Mouse (Mus musculus): ENCODE results near the gene Slc46a3.
"Not testable (repeated sequence)": the region's sequence is repeated elsewhere in the genome, so short reads cannot be mapped to it uniquely, and the experiment has no call there.

Gene Slc46a3

DNA sequence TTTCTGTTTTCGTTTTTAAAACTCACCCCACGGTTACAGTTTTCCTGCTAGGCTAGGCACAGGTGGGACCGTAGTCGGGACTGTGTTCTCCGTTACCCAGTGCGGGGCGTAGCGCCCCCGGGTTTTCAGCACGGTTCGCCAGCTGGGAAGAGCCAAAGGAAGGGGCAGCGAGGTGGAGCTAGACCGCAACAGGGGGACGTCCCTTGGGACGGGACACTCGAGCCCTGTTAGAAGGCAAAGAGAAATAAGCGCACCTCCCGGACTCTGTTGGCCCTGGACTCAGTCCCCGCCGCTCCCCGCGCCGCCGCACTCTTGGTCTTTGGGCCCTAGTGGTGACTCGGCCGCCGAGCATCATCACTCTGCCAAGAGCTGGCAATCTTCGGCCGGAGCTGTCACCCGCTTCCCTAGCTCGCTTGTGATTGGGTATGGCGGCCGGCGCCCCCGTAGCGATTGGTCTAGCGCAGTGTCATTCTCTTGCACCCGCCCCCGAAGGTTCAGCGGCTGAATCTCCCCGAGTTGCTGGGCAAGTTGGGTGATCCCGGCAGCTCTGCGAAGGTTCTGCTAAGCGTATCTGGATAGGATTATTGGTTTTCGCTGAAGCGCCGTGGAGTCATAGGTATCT lies at the start of gene Slc46a3:
Slc46a3 (minus strand) TSS at position 361 of the 622 bp plus-strand sequence.
- peak; percentile 93 for DNase-seq (ENCODE audit: low read depth)

DNA sequence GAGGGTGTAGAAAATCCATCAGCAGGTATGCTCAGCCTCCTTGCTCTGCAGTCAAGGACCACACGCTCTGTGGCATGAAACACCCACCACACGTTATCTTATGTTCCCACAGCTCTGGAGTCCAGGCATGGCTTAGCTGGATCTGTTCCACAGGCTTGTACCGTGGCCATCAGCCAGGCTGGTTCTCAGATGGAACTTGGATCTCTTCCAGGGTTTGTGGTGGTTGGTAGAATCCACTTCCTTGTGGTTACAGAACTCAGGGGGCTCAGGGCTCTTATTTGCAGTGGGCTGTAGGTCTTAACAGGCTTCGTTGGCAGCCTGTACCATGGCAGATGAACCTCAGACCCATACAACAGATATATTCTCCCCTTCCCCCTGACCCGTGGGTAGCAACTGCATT lies 44.6 kb upstream of the Slc46a3 start:
- peak; percentile 42 for DNase-seq (ENCODE audit: low read depth)

DNA sequence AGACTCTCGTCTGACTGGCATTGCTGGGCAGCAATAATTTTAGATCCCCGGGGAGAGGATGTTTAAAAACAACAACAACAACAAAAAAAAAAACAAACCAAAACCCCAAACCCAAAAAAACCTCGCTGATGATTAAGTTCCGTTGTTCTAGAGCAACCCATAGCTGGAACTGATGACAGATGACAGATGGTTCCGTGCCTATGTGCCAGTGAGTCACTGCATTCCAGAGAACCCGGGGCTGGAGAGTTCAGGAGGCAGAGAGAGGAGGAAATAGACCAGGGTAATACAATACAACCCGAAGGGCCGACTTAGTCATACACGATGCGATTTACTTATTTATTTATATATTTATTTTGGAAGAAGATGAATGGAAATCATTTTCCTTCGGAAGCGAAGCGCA lies 40.5 kb upstream of the Slc46a3 start:
- peak; percentile 14 for DNase-seq (ENCODE audit: low read depth)

DNA sequence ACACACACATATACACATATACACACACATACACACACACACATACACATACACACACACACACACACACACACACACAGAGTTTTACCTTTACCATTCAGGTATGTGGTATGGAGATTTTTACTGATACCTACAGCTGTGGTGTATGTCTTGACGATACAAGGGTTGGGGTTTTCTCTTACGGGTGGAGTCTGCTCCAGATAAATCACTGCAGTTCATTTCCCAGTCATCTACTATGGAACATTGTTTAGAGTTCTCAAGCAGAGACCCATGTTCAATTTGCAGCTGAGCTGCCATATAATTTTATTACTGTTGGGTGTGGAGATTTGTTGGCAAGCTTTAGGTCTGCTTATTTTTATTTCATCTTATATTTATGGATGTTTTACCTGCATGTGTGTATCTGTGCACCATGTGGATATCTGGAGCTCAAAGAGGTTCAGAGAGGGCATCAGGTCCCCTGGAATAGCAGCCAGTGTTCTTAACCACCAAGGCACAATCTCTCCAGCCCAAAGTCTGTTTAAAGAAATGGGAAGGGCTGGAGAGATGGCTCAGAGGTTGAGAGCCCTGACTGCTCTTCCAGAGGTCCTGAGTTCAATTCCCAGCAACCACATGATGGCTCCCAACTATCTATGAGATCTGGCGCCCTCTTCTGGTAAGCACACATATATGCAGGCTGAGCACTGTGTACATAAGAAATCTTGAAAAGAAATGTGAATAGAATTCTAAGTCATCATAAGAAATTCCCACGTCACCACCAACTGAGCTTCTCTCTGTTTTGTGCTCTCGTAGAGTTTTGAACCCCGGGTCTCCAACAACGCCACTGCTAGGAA lies 34.3 kb upstream of the Slc46a3 start:
- DNase-seq (ENCODE audit: low read depth), result no peak

DNA sequence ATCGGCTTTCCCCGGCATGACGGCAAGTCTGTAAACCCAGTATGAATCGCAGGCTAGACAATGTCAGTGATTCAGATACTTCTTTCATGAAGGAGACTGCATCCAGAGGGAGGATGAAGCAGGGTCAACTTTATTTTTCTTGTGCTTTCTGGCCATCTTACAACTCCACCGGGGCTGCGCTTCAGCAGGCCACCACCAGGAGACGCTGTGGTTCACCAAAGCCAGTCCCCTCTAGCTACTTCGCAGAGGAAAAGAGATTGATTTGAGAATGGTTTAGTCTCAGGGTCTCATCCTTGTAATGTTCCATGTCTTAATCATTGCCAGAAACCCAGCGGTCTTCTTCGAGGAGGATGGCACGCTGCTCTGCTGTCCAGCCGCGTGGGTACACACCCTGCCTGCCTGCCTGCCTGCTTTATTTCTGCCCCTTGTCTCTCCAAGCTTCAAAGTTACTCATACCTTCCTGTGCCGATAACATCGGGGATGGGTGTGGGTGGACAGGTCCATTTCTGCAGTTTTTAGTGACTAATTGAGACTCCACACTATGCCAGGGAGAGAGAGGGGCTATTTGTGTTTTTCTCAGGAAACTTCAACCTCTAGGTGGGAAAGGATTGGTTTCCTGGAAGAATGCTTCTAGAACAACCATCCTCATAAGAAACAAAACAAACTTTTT lies 31.5 kb upstream of the Slc46a3 start:
- no peak for DNase-seq (ENCODE audit: low read depth)

DNA sequence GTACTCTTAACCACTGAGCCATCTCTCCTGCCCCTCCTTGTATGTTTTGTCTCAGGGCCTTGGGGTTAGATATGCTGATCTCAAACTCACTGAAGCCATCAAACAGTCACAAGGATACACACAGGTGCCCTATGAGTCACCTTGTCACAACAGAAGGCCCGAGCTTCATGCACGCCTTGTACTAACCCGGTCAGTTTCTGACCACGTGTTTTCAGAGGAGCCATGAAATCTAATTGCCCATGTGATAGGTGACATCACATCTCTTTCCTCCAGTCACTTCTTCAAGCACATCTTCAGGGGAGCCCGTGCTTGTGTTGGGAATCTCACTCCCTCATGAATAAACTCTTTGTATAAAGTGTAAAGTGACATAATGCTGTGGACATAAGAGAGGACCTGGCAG lies 30.0 kb upstream of the Slc46a3 start:
- no peak for DNase-seq (ENCODE audit: low read depth)

DNA sequence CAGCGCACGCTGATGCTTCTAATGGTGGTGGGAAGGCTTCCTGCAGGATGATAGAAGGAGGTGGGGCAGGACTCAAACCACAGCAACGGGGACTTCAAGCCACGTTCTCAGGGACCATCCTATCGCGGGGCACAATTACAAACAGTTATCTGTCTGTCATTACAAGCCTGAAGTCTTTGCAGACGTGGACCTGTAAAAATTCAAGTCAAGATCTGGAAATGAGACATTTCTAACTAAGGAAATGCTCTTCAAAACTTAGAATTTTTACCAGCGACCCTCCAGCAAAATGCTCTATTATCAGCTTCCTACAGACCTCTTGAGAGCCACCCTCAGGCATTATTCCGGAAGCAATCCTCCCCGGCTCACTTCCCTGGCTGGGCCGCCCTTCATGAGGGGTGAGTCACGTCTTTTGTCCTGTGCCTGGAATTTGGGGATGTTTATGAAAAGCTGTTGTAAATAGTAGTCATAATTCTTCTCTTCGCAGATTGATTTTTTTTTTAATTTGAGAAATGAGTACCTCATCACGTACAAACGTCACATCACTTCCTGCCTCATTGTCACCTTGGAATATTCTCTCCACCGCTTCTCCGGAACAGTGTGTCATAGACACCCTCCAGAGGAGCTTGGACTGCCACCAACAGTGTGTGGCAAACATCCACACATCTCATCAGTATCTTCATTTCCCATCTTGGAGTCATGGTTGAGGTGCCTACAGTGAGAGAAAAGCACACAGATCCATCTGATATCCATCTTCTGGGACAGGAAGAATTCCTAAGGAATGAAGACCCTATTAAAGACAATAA lies 23.6 kb upstream of the Slc46a3 start:
- DNase-seq (ENCODE audit: low read depth), result no peak

DNA sequence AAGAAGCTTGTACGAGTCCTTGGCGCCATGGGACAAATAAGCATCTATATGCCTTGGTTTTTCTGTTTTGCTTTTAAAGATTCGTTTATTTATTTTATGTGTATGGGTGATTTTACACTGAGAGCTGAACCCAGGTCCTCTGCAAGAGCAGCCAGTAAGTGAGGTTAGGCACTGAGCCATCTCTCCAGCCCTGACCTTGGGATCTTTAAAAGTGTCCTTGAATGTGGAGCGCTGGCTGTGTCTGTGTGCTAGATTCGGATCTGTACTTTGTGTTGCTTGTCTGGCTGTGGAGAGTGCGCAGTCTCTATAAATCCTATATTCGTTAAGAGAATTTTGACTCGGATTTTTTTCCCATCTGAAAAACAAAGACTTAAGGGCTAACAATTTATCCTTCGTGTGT lies 21.6 kb upstream of the Slc46a3 start:
- DNase-seq (ENCODE audit: low read depth), result no peak

DNA sequence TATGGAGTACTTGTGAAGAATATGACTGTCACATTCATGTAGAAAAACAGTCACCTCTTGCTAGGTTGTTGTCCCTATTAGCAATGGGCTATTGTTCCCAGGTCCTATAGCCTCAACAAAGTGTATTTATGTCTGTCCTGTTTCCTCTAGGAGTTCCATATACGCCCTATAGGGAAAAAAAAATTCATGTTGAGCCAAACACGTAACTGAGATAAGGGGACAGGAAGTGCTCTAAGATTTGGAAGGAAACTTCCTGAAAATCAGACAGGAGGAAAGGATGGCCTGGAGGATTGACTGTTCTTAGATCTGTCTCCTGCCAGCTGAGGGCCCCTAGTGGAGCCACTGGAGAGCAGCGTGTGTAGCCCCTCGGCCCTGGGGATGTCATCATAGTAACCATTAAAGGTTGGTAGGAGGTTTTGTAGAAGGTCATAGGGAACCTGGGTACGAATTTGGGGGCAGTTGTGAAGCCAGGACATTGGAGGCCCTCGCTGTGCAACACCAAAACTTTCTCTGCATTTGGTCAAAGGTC lies 20.5 kb upstream of the Slc46a3 start:
- no peak for DNase-seq (ENCODE audit: low read depth)

DNA sequence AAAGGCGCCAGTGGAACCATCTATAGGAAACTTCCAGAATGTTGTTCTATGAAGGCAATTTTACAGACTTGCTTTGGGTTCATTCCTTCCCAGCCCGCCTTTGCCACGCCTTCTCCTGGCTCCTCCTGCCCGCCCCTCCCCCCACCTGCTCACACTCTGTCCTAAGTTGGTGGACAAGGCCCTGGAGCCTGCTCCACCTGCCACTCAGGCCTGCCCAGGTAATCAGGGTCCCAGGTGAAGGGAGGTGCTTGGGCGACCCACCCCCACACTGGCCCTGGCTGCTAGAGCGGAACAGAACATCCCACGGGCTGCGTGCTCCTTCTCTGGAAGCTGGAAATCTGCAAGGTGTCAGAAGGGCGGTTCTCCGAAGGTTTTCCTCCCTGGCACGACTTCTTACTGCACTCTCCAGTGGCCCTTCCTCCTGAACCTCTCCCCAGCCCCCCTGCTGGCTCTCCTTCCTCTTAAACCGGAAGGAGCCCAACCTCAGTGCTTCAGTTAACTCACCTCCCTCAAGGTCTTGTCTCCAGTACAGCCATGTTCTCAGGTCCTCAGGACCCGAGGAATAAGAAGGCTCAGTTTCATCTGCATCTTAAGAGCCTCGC lies 18.7 kb upstream of the Slc46a3 start:
- no peak for DNase-seq (ENCODE audit: low read depth)

DNA sequence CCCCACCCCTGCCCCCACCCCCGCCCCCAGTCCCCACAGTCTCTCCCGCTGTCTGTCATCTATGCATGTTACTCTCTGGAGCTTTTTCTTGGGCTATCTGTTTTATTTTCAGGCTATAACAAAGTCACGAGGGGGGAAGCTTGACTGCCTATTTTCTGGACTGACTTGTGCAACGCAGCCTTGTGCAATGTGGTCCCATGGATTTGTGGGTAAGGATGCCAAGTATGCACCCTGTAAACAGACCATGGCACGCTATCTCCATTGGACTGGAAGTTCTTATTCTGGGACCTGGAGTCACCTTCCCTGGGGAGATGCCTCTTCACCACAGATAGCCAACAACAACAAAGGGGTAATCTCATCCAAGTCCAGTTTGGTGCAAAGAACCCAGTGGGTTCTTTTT lies 17.1 kb upstream of the Slc46a3 start:
- DNase-seq (ENCODE audit: low read depth), result peak; percentile 64

DNA sequence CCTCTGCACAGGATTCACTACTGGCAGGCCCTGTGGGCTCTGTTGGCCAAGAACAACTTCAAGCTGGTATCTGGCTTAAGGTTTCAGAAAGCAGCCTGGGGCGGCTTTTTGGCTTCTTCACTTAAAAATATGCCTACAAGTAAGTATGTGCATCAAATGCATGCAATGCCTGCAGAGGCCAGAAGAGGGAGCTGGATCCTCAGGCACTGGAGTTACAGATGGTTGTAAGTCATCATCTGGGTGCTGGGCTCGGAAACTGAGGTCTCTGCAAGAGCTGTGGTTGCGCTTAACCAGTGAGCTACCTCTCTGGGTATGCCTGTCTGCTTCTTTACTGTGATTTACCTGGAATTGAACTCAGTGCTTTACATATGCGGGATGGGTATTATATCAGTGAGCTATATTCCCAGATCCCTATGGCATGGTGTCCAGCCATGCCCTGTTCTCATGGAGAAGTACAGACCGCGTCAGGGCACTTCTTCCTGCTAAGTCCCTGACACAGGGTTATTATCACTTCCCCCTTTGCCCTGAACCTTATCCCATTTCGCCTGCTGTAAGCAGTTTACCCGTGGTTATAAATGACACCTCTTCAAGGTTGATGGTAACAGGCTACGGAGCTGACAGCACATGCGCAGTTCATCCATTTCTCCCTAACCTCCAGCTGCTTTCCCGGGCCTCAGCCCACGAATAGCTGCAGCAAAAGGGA lies 16.3 kb upstream of the Slc46a3 start:
- peak; percentile 28 for DNase-seq (ENCODE audit: low read depth)

DNA sequence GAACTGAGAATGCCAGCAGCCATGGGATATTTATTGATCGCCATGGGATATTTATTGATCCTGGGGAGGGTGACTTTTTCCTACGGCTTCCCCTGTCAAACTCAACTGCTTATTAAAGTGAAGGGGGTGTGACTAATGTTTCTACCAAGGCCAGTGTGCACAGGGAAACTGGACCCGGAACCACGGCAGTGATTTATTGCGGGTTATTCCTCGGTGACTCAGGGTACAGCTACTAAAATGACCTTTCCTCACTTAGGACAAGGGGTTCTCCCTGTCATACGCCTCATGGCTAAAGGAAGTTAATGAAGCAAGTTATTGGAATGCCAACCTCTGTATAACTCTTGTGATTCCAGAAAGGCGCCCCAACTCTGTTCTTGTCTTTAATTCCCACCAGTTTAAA lies 13.2 kb upstream of the Slc46a3 start:
- DNase-seq (ENCODE audit: low read depth), result no peak

DNA sequence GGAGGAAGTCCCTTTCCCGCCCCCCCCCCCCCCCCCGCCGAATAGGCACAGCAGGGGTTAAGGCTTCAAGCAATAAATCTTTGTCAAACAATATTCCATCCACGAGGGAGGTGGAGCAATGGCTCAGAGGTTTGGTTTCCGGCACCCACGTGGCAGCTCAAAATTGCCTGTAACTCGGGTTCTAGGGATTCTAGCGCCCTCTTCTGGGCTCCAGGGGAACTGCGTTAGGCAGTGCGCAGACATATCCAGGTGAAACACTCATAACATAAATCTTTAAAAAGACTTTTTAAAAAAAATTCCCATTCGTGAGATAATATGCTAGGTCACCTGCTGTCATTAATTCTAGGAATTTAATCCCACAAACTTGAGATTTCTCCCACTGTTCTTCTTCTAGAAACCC lies 12.5 kb upstream of the Slc46a3 start:
- no peak for DNase-seq (ENCODE audit: low read depth)

DNA sequence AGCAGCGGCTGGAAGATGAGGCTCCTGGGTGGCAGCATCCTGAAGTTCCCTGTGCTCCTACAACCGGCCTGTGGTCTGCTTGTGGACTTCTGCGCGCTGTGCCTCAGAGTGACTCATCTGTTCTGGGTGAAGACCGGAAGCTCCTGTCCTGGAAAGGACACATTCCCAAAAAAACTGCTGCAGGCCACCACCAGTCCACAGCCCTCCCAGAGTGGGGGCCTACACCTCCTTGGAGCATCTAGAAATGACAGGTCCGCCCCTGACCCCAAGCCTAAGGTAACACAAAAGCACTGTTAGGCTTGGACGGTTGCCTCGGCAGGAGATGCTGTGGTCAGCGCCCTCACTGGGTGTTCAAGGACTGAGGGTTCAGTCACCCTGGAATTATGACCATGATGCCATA lies 8.6 kb upstream of the Slc46a3 start:
- no peak for DNase-seq (ENCODE audit: low read depth)

DNA sequence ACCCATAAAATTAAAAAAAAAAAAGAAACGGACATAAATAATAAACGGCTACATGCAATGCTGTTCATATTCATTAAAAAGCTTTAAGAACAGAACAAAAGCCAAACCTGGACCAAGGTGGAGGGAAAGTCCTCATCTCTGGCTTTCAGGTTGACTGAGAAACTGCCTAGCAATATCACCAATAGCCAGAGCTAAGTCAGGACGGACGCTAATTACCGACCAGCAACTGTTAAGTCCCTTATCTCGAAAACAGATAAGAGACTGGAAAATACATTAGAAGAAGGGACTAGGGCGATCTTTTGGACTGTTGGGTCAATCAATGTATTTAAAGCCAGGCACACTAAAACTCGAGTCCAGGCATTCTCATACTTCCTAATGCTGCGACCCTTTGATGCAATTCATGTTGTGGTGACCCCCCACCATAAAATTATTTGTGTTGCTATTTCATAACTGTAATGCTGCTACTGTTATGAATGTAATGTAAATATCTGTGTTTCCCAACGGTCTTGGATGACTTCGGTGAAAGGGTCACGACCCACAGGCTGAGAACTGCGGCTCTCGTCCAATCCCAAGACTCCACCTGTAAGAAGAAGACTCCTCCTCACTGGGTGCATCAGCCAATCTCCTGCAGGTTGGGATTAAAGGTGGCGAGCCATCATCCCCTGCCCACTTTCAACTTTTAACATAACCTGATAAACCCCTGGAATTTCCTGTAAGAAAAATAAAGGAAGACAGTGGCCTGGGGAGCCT lies 7.6 kb upstream of the Slc46a3 start:
- no peak for DNase-seq (ENCODE audit: low read depth)

DNA sequence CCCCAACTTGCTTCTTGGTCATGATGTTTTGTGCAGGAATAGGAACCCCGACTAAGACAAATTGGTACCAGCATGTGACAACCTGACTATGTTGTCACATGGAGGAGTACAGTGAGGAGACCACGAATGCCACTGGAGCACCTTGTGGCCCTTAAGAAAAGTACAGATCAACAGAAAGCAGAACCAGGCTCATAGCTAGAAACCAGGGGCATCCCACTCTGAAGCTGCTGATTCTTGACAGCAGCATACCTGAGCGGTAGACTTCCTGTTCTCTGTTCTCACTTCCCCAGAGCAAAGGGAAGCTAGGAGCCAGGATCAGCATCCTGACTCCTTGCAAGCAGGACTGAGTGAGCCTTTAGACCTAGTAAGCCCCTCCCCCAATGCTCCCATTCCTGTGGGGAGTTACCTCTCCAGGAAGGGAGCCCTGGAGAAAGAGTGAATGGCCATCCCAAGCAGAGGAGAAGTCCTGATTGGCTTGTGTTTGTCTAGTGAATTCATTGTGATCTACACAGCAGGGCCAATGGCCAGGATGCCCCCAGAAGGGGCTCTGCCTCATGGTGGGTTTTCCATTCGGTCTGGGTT lies 4.4 kb upstream of the Slc46a3 start:
- no peak for DNase-seq (ENCODE audit: low read depth)

DNA sequence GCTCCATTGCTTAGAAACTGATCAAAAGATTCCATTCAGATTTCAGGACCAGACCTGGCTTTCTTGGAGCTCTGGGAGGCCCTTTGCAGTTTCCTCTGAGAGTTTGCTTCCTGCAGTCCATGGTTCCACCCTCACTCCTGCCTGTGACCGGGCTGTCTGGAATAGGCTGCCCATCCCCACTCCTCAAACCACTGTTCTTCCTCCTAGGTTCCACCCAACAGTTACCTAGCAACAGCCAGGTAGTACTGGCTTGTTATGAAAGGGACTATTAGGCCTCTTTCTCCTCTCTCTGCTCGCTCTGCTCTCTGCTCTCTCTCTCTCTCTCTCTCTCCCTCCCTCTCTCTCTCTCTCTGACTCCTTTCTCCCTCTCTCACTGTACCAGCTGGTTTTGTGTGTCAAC lies 3.6 kb upstream of the Slc46a3 start:
- DNase-seq (ENCODE audit: low read depth), result no peak

DNA sequence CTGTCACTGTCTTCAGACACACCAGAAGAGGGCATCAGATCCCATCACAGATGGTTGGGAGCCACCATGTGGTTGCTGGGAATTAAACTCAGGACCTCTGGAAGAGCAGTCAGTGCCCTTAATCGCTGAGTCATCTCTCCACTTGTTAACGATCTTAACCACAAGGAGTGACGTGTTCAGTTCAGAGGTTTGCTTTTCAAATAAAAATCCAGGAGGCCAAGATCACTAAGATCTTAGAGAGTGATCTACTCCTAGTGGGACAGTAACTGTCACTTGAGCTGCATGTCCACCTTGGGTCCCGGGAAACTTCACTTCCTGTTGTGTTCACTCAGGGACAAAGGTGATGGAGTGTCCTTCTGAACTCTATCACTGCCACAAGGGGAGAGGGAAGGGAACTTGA lies 1.9 kb upstream of the Slc46a3 start:
- DNase-seq (ENCODE audit: low read depth), result not testable (repeated sequence)
